Mouse (Mus musculus) ES-E14 (cell line): Measurements from ENCODE around the gene Slc6a6. TPM values are rescaled to one million over a fixed set of nuclear protein-coding genes. Genes with fewer than 3 reads are reported as not detected.

Experiments
- DNase-seq: peaks from one replicate; pipeline ENCODE4 v3.0.0-alpha.2; 2013; ENCODE audit warnings: low read depth, low spot score
- H3K27ac ChIP-seq: 2 replicates; pipeline ENCODE4 v1.5.1; 2012; ENCODE audit warnings: low read depth, mild to moderate bottlenecking, low read length, moderate library complexity, mixed read lengths; ENCODE audit not compliant: poor library complexity, insufficient read depth, severe bottlenecking
- H3K36me3 ChIP-seq: 2 replicates; pipeline ENCODE4 v1.6.1; 2012; ENCODE audit warnings: mild to moderate bottlenecking, low read length, moderate library complexity, mixed read lengths; ENCODE audit not compliant: control insufficient read depth, poor library complexity, insufficient read depth, severe bottlenecking
- H3K4me1 ChIP-seq, 2 experiments: fragments of 150-350 bp in 1 of 2; sonication (generic) in 1 of 2; 2 replicates each; pipeline ENCODE4 v1.6.1; 2012; ENCODE audit warnings: low read length in 2 of 2, mild to moderate bottlenecking in 1 of 2, mixed read lengths in 1 of 2; ENCODE audit not compliant: control insufficient read depth in 2 of 2, insufficient read depth in 2 of 2, poor library complexity in 1 of 2
- H3K4me3 ChIP-seq, 2 experiments: fragments of 150-350 bp in 1 of 2; sonication (generic) in 1 of 2; 2 replicates each; pipeline ENCODE4 v1.5.1; 2012; ENCODE audit warnings: low read length in 2 of 2, low read depth in 1 of 2, mild to moderate bottlenecking in 1 of 2, mixed read lengths in 1 of 2; ENCODE audit not compliant: insufficient read depth in 1 of 2, poor library complexity in 1 of 2, severe bottlenecking in 1 of 2
- H3K9ac ChIP-seq: 2 replicates; pipeline ENCODE4 v1.6.1; 2012; ENCODE audit warnings: low read depth, mild to moderate bottlenecking, low read length, mixed read lengths; ENCODE audit not compliant: poor library complexity, insufficient read depth, severe bottlenecking
- H3K9me3 ChIP-seq: fragments of 150-350 bp; sonication (generic); 2 replicates; pipeline ENCODE4 v1.6.1; 2012; ENCODE audit warnings: low read depth, mild to moderate bottlenecking, low read length; ENCODE audit not compliant: control insufficient read depth, insufficient read depth
- CHD2 ChIP-seq: IDR thresholded peaks from 2 replicates; pipeline ENCODE4 v1.6.1; 2014; ENCODE audit warnings: mild to moderate bottlenecking, low read depth, low read length, inconsistent platforms
- HCFC1 ChIP-seq: IDR thresholded peaks from 2 replicates; pipeline ENCODE4 v1.6.1; 2012; ENCODE audit warnings: low read length, inconsistent platforms, borderline replicate concordance; ENCODE audit not compliant: insufficient read depth
- MAFK ChIP-seq: IDR thresholded peaks from 2 replicates; pipeline ENCODE4 v1.6.1; 2014; ENCODE audit warnings: mild to moderate bottlenecking, low read depth, low read length, inconsistent platforms; ENCODE audit not compliant: insufficient read depth
- ZC3H11A ChIP-seq: IDR thresholded peaks from 2 replicates; pipeline ENCODE4 v1.6.1; 2012; ENCODE audit warnings: low read depth, mild to moderate bottlenecking, inconsistent platforms, low read length, borderline replicate concordance
- ZNF384 ChIP-seq: IDR thresholded peaks from 2 replicates; pipeline ENCODE4 v1.6.1; 2012; ENCODE audit warnings: low read depth, low read length, inconsistent platforms
- in situ Hi-C, 2 experiments: fragments of 600-800 bp; cut with MboI; formaldehyde crosslinking; loops; one replicate each; pipeline ENCODE4 v1.15.1; 2025; ENCODE audit warnings: low sequenced_read_pairs in 2 of 2, inconsistent platforms in 1 of 2; ENCODE audit not compliant: unreplicated experiment in 2 of 2
- total RNA-seq: library from RNA; depleted of rRNA; stranded (reverse); fragments of 300-350 nt; gene quantifications from 2 replicates; pipeline ENCODE4 v1.2.3, GENCODE M21; 2012

Slc6a6 gene
- total RNA-seq, 1 experiment: 150 TPM

DNA sequence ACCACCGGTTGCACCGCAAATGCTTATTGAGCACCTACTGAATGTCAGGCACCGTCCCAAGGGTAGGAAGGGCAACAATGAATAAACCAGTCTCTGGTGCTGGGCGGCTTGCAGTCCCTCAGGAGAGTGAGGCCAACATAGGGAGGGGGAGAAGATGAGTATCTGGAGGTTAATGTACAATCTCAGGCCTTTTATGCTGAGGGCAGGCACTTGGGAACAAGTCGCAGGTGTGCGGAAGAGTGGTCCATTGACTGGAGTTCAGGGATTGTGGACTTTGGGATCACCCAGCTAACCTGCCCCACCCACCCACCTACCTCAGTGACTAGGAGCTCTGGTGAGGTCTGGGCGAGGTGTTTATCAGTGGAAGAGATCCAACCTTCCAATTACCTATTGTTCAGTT, 6.8 kb downstream of the Slc6a6 start:
- H3K4me1 ChIP-seq: peaks cover 11 to 61% of the 10 kb centered on the region in 2 experiments

GRCm38 (mm10) chr6:91691576-91691975, 7.7 kb downstream of the Slc6a6 start:
- H3K36me3 ChIP-seq: peaks cover 14% of the 10 kb centered on the region; the same call in 1 of the 2 replicates
- no peak for DNase-seq
- in situ Hi-C loops: no loop called here
- peaks cover 9 to 51% of the 10 kb centered on the region in 2 experiments for H3K4me1 ChIP-seq
- TF ChIP-seq CHD2 (no peak), HCFC1 (no peak), ZC3H11A (no peak), MAFK (no peak), ZNF384 (no peak)
- H3K9ac ChIP-seq: no peak overlapping the region
- no peak overlapping the region for H3K4me3 ChIP-seq
- H3K27ac ChIP-seq: no peak overlapping the region; the same call in 1 of the 2 replicates
- no peaks in the 10 kb centered on the region for H3K9me3 ChIP-seq

More for the DNA sequence above, 6.8 kb downstream of the Slc6a6 start:
- Histone ChIP-seq H3K27ac (no peak overlapping the region), H3K4me3 (peak overlapping the region in 1 of 2 experiments; percentile 10; a peak in 1 of 4 replicates), H3K9ac (no peak overlapping the region), H3K36me3 (peaks cover 14% of the 10 kb centered on the region; the same call in 1 of the 2 replicates), H3K9me3 (no peaks in the 10 kb centered on the region)
- no peak for TF ChIP-seq ZC3H11A
- no peak for TF ChIP-seq CHD2
- TF ChIP-seq ZNF384: no peak
- TF ChIP-seq MAFK: no peak
- in situ Hi-C loops: no loop called here
- DNase-seq: no peak

DNA sequence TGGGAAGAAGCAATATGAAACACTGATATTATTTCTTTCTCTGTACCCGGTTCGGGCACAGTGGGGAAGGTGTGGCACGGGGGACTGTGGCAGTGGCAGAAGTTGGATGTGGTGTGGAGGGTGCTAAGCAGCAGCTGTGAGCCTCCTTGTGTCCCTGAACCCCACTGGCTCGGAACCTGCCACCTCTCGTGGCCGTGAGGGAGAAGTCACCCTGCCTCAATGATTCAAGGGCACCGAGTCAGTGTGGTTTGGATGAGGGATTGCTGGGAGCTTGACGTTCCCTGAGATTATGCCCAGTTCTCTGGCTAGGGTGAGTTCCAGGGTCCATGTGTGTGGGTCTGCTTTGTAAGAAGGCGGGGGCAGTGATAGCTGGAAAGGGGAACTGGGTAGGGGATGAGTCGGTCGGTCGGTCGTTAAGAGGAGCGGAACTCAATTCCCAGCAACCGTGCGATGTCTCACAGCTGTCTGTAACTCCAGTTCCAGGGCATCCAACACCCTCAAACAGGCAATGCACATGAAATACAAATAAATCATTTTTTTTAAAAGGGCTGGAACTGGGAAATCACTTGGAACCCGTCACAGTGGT, 9.5 kb downstream of the Slc6a6 start:
- peaks cover 20% of the 10 kb centered on the region; the same call in 1 of the 2 replicates for H3K36me3 ChIP-seq
- in situ Hi-C loops: no loop called here
- no peak for DNase-seq

DNA sequence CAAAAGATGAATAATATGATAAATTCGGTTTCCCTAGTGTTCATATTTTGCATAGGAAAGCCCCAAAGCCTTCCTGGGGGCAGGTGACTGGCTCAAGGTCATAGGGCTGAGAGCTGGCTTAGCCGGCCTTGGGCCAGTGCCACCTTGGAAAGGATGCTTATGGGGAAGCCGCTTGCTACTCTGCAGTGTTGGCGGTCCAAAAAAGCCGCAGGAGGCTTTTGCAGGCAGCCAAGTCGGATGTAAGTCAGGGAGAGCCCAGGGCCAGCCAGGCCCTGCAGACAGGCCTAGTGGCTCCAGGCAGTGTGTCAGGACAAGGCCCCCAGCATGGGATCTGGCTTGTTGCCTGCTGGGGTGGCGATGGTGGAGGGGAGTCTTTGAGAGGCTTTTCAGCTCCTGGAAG, 10.8 kb downstream of the Slc6a6 start:
- no peak for TF ChIP-seq MAFK
- no peak for TF ChIP-seq ZNF384
- no peak for TF ChIP-seq HCFC1
- TF ChIP-seq ZC3H11A: no peak
- no peak for TF ChIP-seq CHD2
- Histone ChIP-seq H3K36me3 (peaks cover 24% of the 10 kb centered on the region), H3K9ac (no peak overlapping the region), H3K9me3 (no peaks in the 10 kb centered on the region), H3K4me1 (peaks cover 7 to 53% of the 10 kb centered on the region in 2 experiments), H3K4me3 (no peak overlapping the region), H3K27ac (no peak overlapping the region)
- in situ Hi-C loops: no loop called here
- no peak for DNase-seq

More for the DNA sequence above, 9.5 kb downstream of the Slc6a6 start:
- Histone ChIP-seq H3K4me1 (peaks cover 9 to 51% of the 10 kb centered on the region in 2 experiments), H3K4me3 (no peak overlapping the region), H3K9ac (no peak overlapping the region), H3K9me3 (no peaks in the 10 kb centered on the region), H3K27ac (no peak overlapping the region)
- TF ChIP-seq ZNF384 (no peak), ZC3H11A (no peak), CHD2 (no peak), HCFC1 (no peak), MAFK (no peak)
